Mouse (Mus musculus): ENCODE results near the gene Klk9.

Gene Klk9

GRCm38 (mm10) chr7:43791591-43791990, at the start of gene Klk9:
Klk9 (plus strand) TSS chr7:43791891.
- no peak for DNase-seq (ENCODE audit: low spot score in 2 of 2)

GRCm38 (mm10) chr7:43747788-43748187, 43.9 kb upstream of the Klk9 start:
- DNase-seq (ENCODE audit: low spot score in 2 of 2) = no peak

GRCm38 (mm10) chr7:43752806-43753205, 38.9 kb upstream of the Klk9 start:
- DNase-seq (ENCODE audit: low spot score in 2 of 2) = no peak

GRCm38 (mm10) chr7:43766484-43766883, 25.2 kb upstream of the Klk9 start:
- DNase-seq (ENCODE audit: low spot score in 2 of 2) = no peak

GRCm38 (mm10) chr7:43768597-43768996, 23.1 kb upstream of the Klk9 start, which contains the start of gene Klk12:
Klk12 (plus strand) TSS chr7:43768897.
- no peak for DNase-seq (ENCODE audit: low spot score in 2 of 2)

GRCm38 (mm10) chr7:43769636-43770035, 22.1 kb upstream of the Klk9 start:
- DNase-seq (ENCODE audit: low spot score in 2 of 2) = no peak

- DNase-seq (ENCODE audit: low spot score in 2 of 2) = peak in 1 of 2 experiments; percentile 17
These were observed 21.0 kb upstream of the Klk9 start for GRCm38 (mm10) chr7:43770701-43771100.

- peak; percentile 11 to 13 for DNase-seq (ENCODE audit: low spot score in 2 of 2)
These were observed 19.8 kb upstream of the Klk9 start for GRCm38 (mm10) chr7:43771916-43772315.

GRCm38 (mm10) chr7:43772901-43773300, 18.8 kb upstream of the Klk9 start:
- peak; percentile 4 to 12 for DNase-seq (ENCODE audit: low spot score in 2 of 2)

GRCm38 (mm10) chr7:43774364-43774763, 17.3 kb upstream of the Klk9 start, which contains the start of gene Klk11:
Klk11 (plus strand) TSS chr7:43774604.
- DNase-seq (ENCODE audit: low spot score in 2 of 2) = peak; percentile 11 to 13

GRCm38 (mm10) chr7:43774802-43775201, 16.9 kb upstream of the Klk9 start:
- DNase-seq (ENCODE audit: low spot score in 2 of 2) = peak; percentile 3 to 9

GRCm38 (mm10) chr7:43775311-43776057, 16.2 kb upstream of the Klk9 start:
- DNase-seq (ENCODE audit: low spot score in 2 of 2) = peak; percentile 7 to 11

- DNase-seq (ENCODE audit: low spot score in 2 of 2) = peak; percentile 2 to 4
These were observed 15.2 kb upstream of the Klk9 start for GRCm38 (mm10) chr7:43776506-43776905.

- DNase-seq (ENCODE audit: low spot score in 2 of 2) = peak; percentile 8 to 9
These were observed 14.3 kb upstream of the Klk9 start for GRCm38 (mm10) chr7:43777423-43777822.

GRCm38 (mm10) chr7:43778176-43778970, 13.3 kb upstream of the Klk9 start:
- DNase-seq (ENCODE audit: low spot score in 2 of 2) = peak; percentile 8 to 9

GRCm38 (mm10) chr7:43780241-43780640, 11.4 kb upstream of the Klk9 start:
- DNase-seq (ENCODE audit: low spot score in 2 of 2) = peak in 1 of 2 experiments; percentile 9

- DNase-seq (ENCODE audit: low spot score in 2 of 2) = peak in 1 of 2 experiments; percentile 17
These were observed 10.9 kb upstream of the Klk9 start, which contains the start of gene Klk10 for GRCm38 (mm10) chr7:43780746-43781145. Klk10 (plus strand) TSS chr7:43781035.

GRCm38 (mm10) chr7:43781541-43781940, 10.2 kb upstream of the Klk9 start:
- DNase-seq (ENCODE audit: low spot score in 2 of 2) = no peak

GRCm38 (mm10) chr7:43782275-43783265, 9.1 kb upstream of the Klk9 start:
- peak; percentile 53 to 74 for DNase-seq (ENCODE audit: low spot score in 2 of 2)

GRCm38 (mm10) chr7:43785286-43785685, 6.4 kb upstream of the Klk9 start:
- DNase-seq (ENCODE audit: low spot score in 2 of 2) = no peak

GRCm38 (mm10) chr7:43788096-43788495, 3.6 kb upstream of the Klk9 start:
- DNase-seq (ENCODE audit: low spot score in 2 of 2) = no peak
